Mouse (Mus musculus) G1E (cell line): Measurements from ENCODE around the gene Schip1.

Source experiments
- CTCF ChIP-seq: IDR thresholded peaks from 2 replicates; pipeline ENCODE4 v1.5.1; 2012; ENCODE audit warnings: low read depth, low read length, inconsistent platforms, mixed read lengths
- GATA1 ChIP-seq: IDR thresholded peaks from 2 replicates; pipeline ENCODE4 v1.6.1; 2012; ENCODE audit warnings: borderline replicate concordance, low read length, inconsistent platforms, mixed read lengths
- TAL1 ChIP-seq: conservative IDR thresholded peaks from 2 replicates; pipeline ENCODE4 v1.6.1; 2012; ENCODE audit warnings: low read depth, low read length, inconsistent platforms, mixed read lengths

DNA sequence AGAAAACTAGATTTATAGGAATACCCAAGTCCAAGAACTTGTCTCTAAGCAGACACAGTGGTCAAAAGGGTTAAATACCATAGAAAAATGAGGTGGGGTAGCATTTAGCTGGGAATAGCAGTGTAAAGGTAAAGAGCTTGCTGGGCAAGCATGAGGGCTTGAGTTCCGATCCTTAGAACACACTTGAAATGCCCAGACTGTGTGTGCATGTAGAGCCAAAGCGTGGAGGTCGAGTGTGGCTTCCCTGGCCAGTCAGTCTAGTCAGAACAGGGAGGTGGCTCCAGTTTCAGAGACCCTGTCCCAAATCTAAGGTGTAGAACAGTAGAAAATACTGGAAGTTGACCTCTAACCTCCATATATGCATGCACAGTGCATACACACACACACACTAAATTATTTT, 418.9 kb downstream of the Schip1 start:
- TF ChIP-seq GATA1 (no peak), CTCF (no peak), TAL1 (no peak)
